Mouse (Mus musculus) liver, embryonic 14.5 days (tissue): Measurements from ENCODE around the gene Soat2.

Source experiments
- CTCF ChIP-seq: IDR thresholded peaks from 2 replicates; pipeline ENCODE4 v1.5.1; 2016; ENCODE audit warnings: antibody characterized with exemption, low read depth, control low read depth
- EP300 ChIP-seq: IDR thresholded peaks from 2 replicates; pipeline ENCODE4 v1.6.1; 2016; ENCODE audit warnings: antibody characterized with exemption, low read depth

- TF ChIP-seq CTCF (no peak), EP300 (no peak)
These were observed 58.8 kb downstream of the Soat2 start for GRCm38 (mm10) chr15:102209114-102209513.
